Comparison of ENCODE assay signal across 10 mouse cellular contexts in the genomic region with DNA sequence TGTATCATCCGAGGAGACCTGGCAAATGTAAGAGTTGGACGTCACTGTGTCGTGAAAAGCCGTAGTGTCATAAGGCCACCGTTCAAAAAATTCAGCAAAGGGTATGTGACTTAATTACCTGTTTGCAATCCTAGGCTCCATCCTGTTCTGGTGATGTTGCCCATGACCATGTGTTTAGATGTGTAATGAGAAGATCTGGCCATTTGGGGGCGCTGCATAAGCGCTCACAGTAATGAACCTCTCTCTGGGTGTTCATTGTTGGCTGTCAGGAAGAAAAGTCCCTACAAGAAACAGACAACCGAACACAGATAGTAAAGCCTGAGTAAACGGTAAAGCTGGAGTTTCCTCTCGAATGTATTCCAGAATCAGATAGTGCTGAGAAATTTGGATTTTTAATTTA. TPM values are rescaled to one million over a fixed set of nuclear protein-coding genes. Genes with fewer than 3 reads are reported as not detected.
DNase-seq lines count a peak whose midpoint lies in the region; ATAC-seq and TF ChIP-seq lines count a peak whose summit lies in the region.
"Had no signal": no experiment of that assay in that cellular context is flagged by ENCODE, and none has a peak within 500 bp of the region (broad histone marks: within the 10 kb centered on the region; RNA-seq: fewer than 3 reads in every experiment).

No protein-coding gene starts in this region.

- no peak overlapping the region for H3K9ac ChIP-seq in forebrain, postnatal 0 days
- H3K9ac ChIP-seq in forebrain, embryonic 16.5 days (replicated peaks; ENCODE audit: low read depth, low read length): no peak overlapping the region
- no peak overlapping the region for H3K9ac ChIP-seq in midbrain, embryonic 15.5 days
- H3K9ac ChIP-seq: midbrain, embryonic 12.5 days; stomach, embryonic 15.5 days had no signal

- no peak for ATAC-seq in forebrain, postnatal 0 days
- no peak for ATAC-seq in forebrain, embryonic 16.5 days
- no peak for ATAC-seq in midbrain, embryonic 15.5 days (replicated peaks)

- DNase-seq in forebrain, postnatal 0 days: peak; percentile 14
- peak; percentile 24 for DNase-seq in midbrain, embryonic 10.5 days (ENCODE audit: low spot score)
- peak; percentile 52 for DNase-seq in c-Kit-positive CD71-positive TER-119-negative erythroid progenitor cells, embryonic 14.5 days (ENCODE audit: low read depth)
- DNase-seq in retina, embryonic 14.5 days (ENCODE audit: low spot score): peak; percentile 44
- no peak for DNase-seq in adrenal gland, postnatal 10 days
- DNase-seq in heart, adult 8-10 months (ENCODE audit: low spot score): no peak

- H3K36me3 ChIP-seq in forebrain, postnatal 0 days (ENCODE audit: insufficient read depth): peaks cover 46% of the 10 kb centered on the region
- H3K36me3 ChIP-seq in forebrain, embryonic 16.5 days (ENCODE audit: control insufficient read depth, insufficient read depth): peaks cover 29% of the 10 kb centered on the region
- H3K36me3 ChIP-seq in midbrain, embryonic 10.5 days: peaks cover 52% of the 10 kb centered on the region
- H3K36me3 ChIP-seq in midbrain, embryonic 15.5 days (replicated peaks): peaks cover 40% of the 10 kb centered on the region

- H3K4me1 ChIP-seq in forebrain, postnatal 0 days (ENCODE audit: insufficient read depth): peaks cover 8% of the 10 kb centered on the region; the same call in 1 of the 2 replicates
- peaks cover 7% of the 10 kb centered on the region for H3K4me1 ChIP-seq in forebrain, embryonic 16.5 days (replicated peaks; ENCODE audit: control insufficient read depth, insufficient read depth, low read length)
- H3K4me1 ChIP-seq in midbrain, embryonic 10.5 days: peaks cover 19% of the 10 kb centered on the region
- peaks cover 14% of the 10 kb centered on the region for H3K4me1 ChIP-seq in midbrain, embryonic 15.5 days
- H3K4me1 ChIP-seq: stomach, embryonic 15.5 days had no signal

- no peaks in the 10 kb centered on the region for H3K27me3 ChIP-seq in forebrain, postnatal 0 days (ENCODE audit: insufficient read depth, low read length)
- no peaks in the 10 kb centered on the region for H3K27me3 ChIP-seq in forebrain, embryonic 16.5 days (replicated peaks; ENCODE audit: control insufficient read depth, insufficient read depth, low read length)
- no peaks in the 10 kb centered on the region for H3K27me3 ChIP-seq in midbrain, embryonic 10.5 days (ENCODE audit: low read depth, poor library complexity, severe bottlenecking)
- no peaks in the 10 kb centered on the region for H3K27me3 ChIP-seq in midbrain, embryonic 15.5 days (replicated peaks)
- H3K27me3 ChIP-seq: midbrain, embryonic 12.5 days; stomach, embryonic 15.5 days had no signal

- WGBS in forebrain, postnatal 0 days: 75% methylated on average over 10 of the region's 10 CpGs
- 72% methylated on average over 10 of the region's 10 CpGs for WGBS in forebrain, embryonic 16.5 days
- WGBS in midbrain, embryonic 10.5 days: 72% methylated on average over 10 of the region's 10 CpGs
- WGBS in midbrain, embryonic 15.5 days: 73% methylated on average over 10 of the region's 10 CpGs

- peak; percentile 47 for TF ChIP-seq CTCF in forebrain, postnatal 0 days (IDR thresholded peaks at IDR 0.05; ENCODE audit: low read depth)

- no peak overlapping the region for H3K27ac ChIP-seq in forebrain, postnatal 0 days (ENCODE audit: low read depth, low read length)
- no peak overlapping the region for H3K27ac ChIP-seq in forebrain, embryonic 16.5 days (ENCODE audit: low read length)
- H3K27ac ChIP-seq in midbrain, embryonic 10.5 days (replicated peaks): no peak overlapping the region
- no peak overlapping the region for H3K27ac ChIP-seq in midbrain, embryonic 15.5 days
- H3K27ac ChIP-seq: midbrain, embryonic 12.5 days; stomach, embryonic 15.5 days had no signal

- H3K4me2 ChIP-seq in forebrain, postnatal 0 days (ENCODE audit: low read depth): no peak overlapping the region
- H3K4me2 ChIP-seq in forebrain, embryonic 16.5 days (ENCODE audit: low read length): no peak overlapping the region
- H3K4me2 ChIP-seq in midbrain, embryonic 15.5 days: no peak overlapping the region
- H3K4me2 ChIP-seq: midbrain, embryonic 12.5 days; stomach, embryonic 15.5 days had no signal

- no peak overlapping the region for H3K4me3 ChIP-seq in forebrain, postnatal 0 days (ENCODE audit: low read depth, low read length)
- H3K4me3 ChIP-seq in forebrain, embryonic 16.5 days (replicated peaks; ENCODE audit: low read length): no peak overlapping the region
- no peak overlapping the region for H3K4me3 ChIP-seq in midbrain, embryonic 10.5 days
- no peak overlapping the region for H3K4me3 ChIP-seq in midbrain, embryonic 15.5 days
- H3K4me3 ChIP-seq: midbrain, embryonic 12.5 days; stomach, embryonic 15.5 days had no signal

- no peaks in the 10 kb centered on the region for H3K9me3 ChIP-seq in forebrain, postnatal 0 days (ENCODE audit: low read length)
- H3K9me3 ChIP-seq in forebrain, embryonic 16.5 days (ENCODE audit: control insufficient read depth, low read length): no peaks in the 10 kb centered on the region
- no peaks in the 10 kb centered on the region for H3K9me3 ChIP-seq in midbrain, embryonic 10.5 days (replicated peaks)
- H3K9me3 ChIP-seq in midbrain, embryonic 15.5 days: no peaks in the 10 kb centered on the region
- H3K9me3 ChIP-seq: midbrain, embryonic 12.5 days; stomach, embryonic 15.5 days had no signal

RNA-seq across cellular contexts. Expression of gene Dctn5, which starts 2.2 kb away (rescaled TPM):
- 108 and 114 TPM in 2 replicates for total RNA-seq in forebrain, postnatal 0 days (2014; rRNA removed)
- polyA plus RNA-seq in forebrain, postnatal 0 days (2015; fragmentation: Nextera tagmentation; extraction: Ambion mirVana): 136 and 157 TPM in 2 replicates
- polyA plus RNA-seq in forebrain, embryonic 16.5 days (2015; fragmentation: Nextera tagmentation; extraction: Ambion mirVana): 161 and 170 TPM in 2 replicates
- polyA plus RNA-seq in midbrain, embryonic 10.5 days (2016; fragmentation: Nextera tagmentation; extraction: Ambion mirVana): 130 and 143 TPM in 2 replicates
- polyA plus RNA-seq in midbrain, embryonic 15.5 days (2015; fragmentation: Nextera tagmentation; extraction: Ambion mirVana): 166 and 173 TPM in 2 replicates
- total RNA-seq in adrenal gland, postnatal 10 days (2021): 10 to 100 TPM; 53.0 to 59.0 TPM
- total RNA-seq in heart, adult 8-10 months (2022): 10 to 100 TPM; 28.6 to 29.8 (median 29.1) TPM

RNA-seq across cellular contexts. Expression of gene Palb2, which starts 2.3 kb away (rescaled TPM):
- 1.8 and 4.1 TPM in 2 replicates for total RNA-seq in forebrain, postnatal 0 days (2014; rRNA removed)
- polyA plus RNA-seq in forebrain, postnatal 0 days (2015; fragmentation: Nextera tagmentation; extraction: Ambion mirVana): 1.3 and 1.4 TPM in 2 replicates
- polyA plus RNA-seq in forebrain, embryonic 16.5 days (2015; fragmentation: Nextera tagmentation; extraction: Ambion mirVana): 8.8 and 9.2 TPM in 2 replicates
- polyA plus RNA-seq in midbrain, embryonic 10.5 days (2016; fragmentation: Nextera tagmentation; extraction: Ambion mirVana): 21.0 and 26.0 TPM in 2 replicates
- polyA plus RNA-seq in midbrain, embryonic 15.5 days (2015; fragmentation: Nextera tagmentation; extraction: Ambion mirVana): 4.9 and 5.0 TPM in 2 replicates
- total RNA-seq in adrenal gland, postnatal 10 days (2021): 1 to 10 TPM; 2.7 to 4.3 TPM
- 1 to 10 TPM in 2 of 4 experiments, under 1 TPM in 2; 0.38 to 1.2 (median 1.0) TPM for total RNA-seq in heart, adult 8-10 months (2022)

RNA-seq across cellular contexts. Expression of gene Plk1, which starts 24.2 kb away (rescaled TPM):
- 4.0 and 7.3 TPM in 2 replicates for total RNA-seq in forebrain, postnatal 0 days (2014; rRNA removed)
- polyA plus RNA-seq in forebrain, postnatal 0 days (2015; fragmentation: Nextera tagmentation; extraction: Ambion mirVana): 10.5 and 11.4 TPM in 2 replicates
- 46.2 and 54.4 TPM in 2 replicates for polyA plus RNA-seq in forebrain, embryonic 16.5 days (2015; fragmentation: Nextera tagmentation; extraction: Ambion mirVana)
- polyA plus RNA-seq in midbrain, embryonic 10.5 days (2016; fragmentation: Nextera tagmentation; extraction: Ambion mirVana): 222 and 248 TPM in 2 replicates
- polyA plus RNA-seq in midbrain, embryonic 15.5 days (2015; fragmentation: Nextera tagmentation; extraction: Ambion mirVana): 17.2 and 22.9 TPM in 2 replicates
- total RNA-seq in adrenal gland, postnatal 10 days (2021): 10 to 100 TPM; 14.2 to 16.7 TPM
- total RNA-seq in heart, adult 8-10 months (2022): under 1 TPM; 0.31 to 0.66 (median 0.46) TPM

RNA-seq across cellular contexts. Expression of gene Ndufab1, which starts 33.4 kb away (rescaled TPM):
- total RNA-seq in forebrain, postnatal 0 days (2014; rRNA removed): 28.4 and 42.9 TPM in 2 replicates
- polyA plus RNA-seq in forebrain, postnatal 0 days (2015; fragmentation: Nextera tagmentation; extraction: Ambion mirVana): 655 and 742 TPM in 2 replicates
- 530 and 550 TPM in 2 replicates for polyA plus RNA-seq in forebrain, embryonic 16.5 days (2015; fragmentation: Nextera tagmentation; extraction: Ambion mirVana)
- polyA plus RNA-seq in midbrain, embryonic 10.5 days (2016; fragmentation: Nextera tagmentation; extraction: Ambion mirVana): 757 and 815 TPM in 2 replicates
- polyA plus RNA-seq in midbrain, embryonic 15.5 days (2015; fragmentation: Nextera tagmentation; extraction: Ambion mirVana): 588 and 603 TPM in 2 replicates
- total RNA-seq in adrenal gland, postnatal 10 days (2021): 1,000 to 10,000 TPM in 1 of 2 experiments, 100 to 1,000 TPM in 1; 951 to 1,021 TPM
- total RNA-seq in heart, adult 8-10 months (2022): 1,000 to 10,000 TPM; 1,624 to 1,874 (median 1,747) TPM

RNA-seq across cellular contexts. Expression of gene Ern2, which starts 50.9 kb away (rescaled TPM):
- total RNA-seq in forebrain, postnatal 0 days (2014; rRNA removed): 1.8 and 3.0 TPM in 2 replicates
- polyA plus RNA-seq in forebrain, postnatal 0 days (2015; fragmentation: Nextera tagmentation; extraction: Ambion mirVana): 0.60 and 0.96 TPM in 2 replicates
- 0.37 and 1.7 TPM in 2 replicates for polyA plus RNA-seq in forebrain, embryonic 16.5 days (2015; fragmentation: Nextera tagmentation; extraction: Ambion mirVana)
- polyA plus RNA-seq in midbrain, embryonic 10.5 days (2016; fragmentation: Nextera tagmentation; extraction: Ambion mirVana): 0.11 TPM in 1 of 2 replicates, not detected in the other
- 1.9 and 2.7 TPM in 2 replicates for polyA plus RNA-seq in midbrain, embryonic 15.5 days (2015; fragmentation: Nextera tagmentation; extraction: Ambion mirVana)
- under 1 TPM in 1 of 2 experiments, not detected in 1; 0.09 TPM for total RNA-seq in adrenal gland, postnatal 10 days (2021)
- not detected for total RNA-seq in heart, adult 8-10 months (2022)

Comparison
In these comparisons a context has a peak if more than half of its experiments do, and no peak if none do; other contexts are left out.
1. DNase-seq: peak in forebrain, postnatal 0 days (single experiment), midbrain, embryonic 10.5 days (single experiment), c-Kit-positive CD71-positive TER-119-negative erythroid progenitor cells, embryonic 14.5 days (single experiment) and retina, embryonic 14.5 days (single experiment); none in adrenal gland, postnatal 10 days (single experiment) and heart, adult 8-10 months (single experiment).